Mouse (Mus musculus): ENCODE measurements around the gene Cept1. TPM values are rescaled to one million over a fixed set of nuclear protein-coding genes. Genes with fewer than 3 reads are reported as not detected.

Cept1 gene
- total RNA-seq, 2 experiments from 2014 or later: 42.3 to 50.4 TPM

GRCm38 (mm10) chr3:106490239-106490638 is 57.4 kb downstream of the Cept1 start:
- Histone ChIP-seq H3K4me3 (no peak overlapping the region), H3K27ac (no peak overlapping the region)
- no peak for TF ChIP-seq CTCF (conservative IDR thresholded peaks at IDR 0.05)
- DNase-seq (ENCODE audit: low spot score in 2 of 2): no peak

- no peak for TF ChIP-seq CTCF (conservative IDR thresholded peaks at IDR 0.05)
- no peak overlapping the region for H3K27ac ChIP-seq
- DNase-seq (ENCODE audit: low spot score in 2 of 2): no peak
- no peak overlapping the region for H3K4me3 ChIP-seq
Measured at GRCm38 (mm10) chr3:106487551-106487950, 60.1 kb downstream of the Cept1 start.

GRCm38 (mm10) chr3:106485810-106486209 is 61.8 kb downstream of the Cept1 start:
- Histone ChIP-seq H3K4me3 (no peak overlapping the region), H3K27ac (no peak overlapping the region)
- DNase-seq (ENCODE audit: low spot score in 2 of 2): no peak
- TF ChIP-seq CTCF (conservative IDR thresholded peaks at IDR 0.05): no peak

- DNase-seq (ENCODE audit: low spot score in 2 of 2): no peak
- H3K27ac ChIP-seq: no peak overlapping the region
- no peak overlapping the region for H3K4me3 ChIP-seq
- no peak for TF ChIP-seq CTCF (conservative IDR thresholded peaks at IDR 0.05)
Measured at GRCm38 (mm10) chr3:106484861-106485260, 62.7 kb downstream of the Cept1 start.

- TF ChIP-seq CTCF (conservative IDR thresholded peaks at IDR 0.05): no peak
Measured at GRCm38 (mm10) chr3:106483796-106484405, 63.7 kb downstream of the Cept1 start.

GRCm38 (mm10) chr3:106483297-106483696 is 64.3 kb downstream of the Cept1 start:
- no peak overlapping the region for H3K4me3 ChIP-seq
- DNase-seq (ENCODE audit: low spot score in 2 of 2): no peak
- no peak overlapping the region for H3K27ac ChIP-seq
- no peak for TF ChIP-seq CTCF (conservative IDR thresholded peaks at IDR 0.05)

More at GRCm38 (mm10) chr3:106483796-106484405, 63.7 kb downstream of the Cept1 start:
- Histone ChIP-seq H3K4me3 (no peak overlapping the region), H3K27ac (no peak overlapping the region)
- DNase-seq (ENCODE audit: low spot score in 2 of 2): no peak

- no peak for DNase-seq (ENCODE audit: low spot score in 2 of 2)
Measured at GRCm38 (mm10) chr3:106482281-106483081, 65.1 kb downstream of the Cept1 start, which contains the start of gene Dennd2d. Gene Dennd2d, plus strand, starts transcription at chr3:106482405.

GRCm38 (mm10) chr3:106476863-106477262 is 70.7 kb downstream of the Cept1 start:
- Histone ChIP-seq H3K4me3 (no peak overlapping the region), H3K27ac (no peak overlapping the region)
- no peak for TF ChIP-seq CTCF (conservative IDR thresholded peaks at IDR 0.05)
- no peak for DNase-seq (ENCODE audit: low spot score in 2 of 2)

More at GRCm38 (mm10) chr3:106482281-106483081, 65.1 kb downstream of the Cept1 start, which contains the start of gene Dennd2d:
- H3K4me3 ChIP-seq: peak within 1 kb of the TSS; percentile 58
- H3K27ac ChIP-seq: no peak within 1 kb of the TSS
- TF ChIP-seq CTCF (conservative IDR thresholded peaks at IDR 0.05): peak; percentile 38

GRCm38 (mm10) chr3:106474210-106474609 is 73.4 kb downstream of the Cept1 start:
- no peak for TF ChIP-seq CTCF (conservative IDR thresholded peaks at IDR 0.05)
- no peak overlapping the region for H3K27ac ChIP-seq
- H3K4me3 ChIP-seq: no peak overlapping the region
- no peak for DNase-seq (ENCODE audit: low spot score in 2 of 2)

GRCm38 (mm10) chr3:106464750-106465149 is 82.9 kb downstream of the Cept1 start:
- TF ChIP-seq CTCF (conservative IDR thresholded peaks at IDR 0.05): no peak
- no peak for DNase-seq (ENCODE audit: low spot score in 2 of 2)
- no peak overlapping the region for H3K27ac ChIP-seq
- no peak overlapping the region for H3K4me3 ChIP-seq

- no peak for DNase-seq (ENCODE audit: low spot score in 2 of 2)
- no peak overlapping the region for H3K4me3 ChIP-seq
- no peak for TF ChIP-seq CTCF (conservative IDR thresholded peaks at IDR 0.05)
- no peak overlapping the region for H3K27ac ChIP-seq
Measured at GRCm38 (mm10) chr3:106462493-106462892, 85.1 kb downstream of the Cept1 start.

GRCm38 (mm10) chr3:106462059-106462470 is 85.5 kb downstream of the Cept1 start:
- DNase-seq (ENCODE audit: low spot score in 2 of 2): no peak
- H3K27ac ChIP-seq: no peak overlapping the region
- no peak overlapping the region for H3K4me3 ChIP-seq
- TF ChIP-seq CTCF (conservative IDR thresholded peaks at IDR 0.05): no peak

GRCm38 (mm10) chr3:106457298-106457869 is 90.2 kb downstream of the Cept1 start:
- TF ChIP-seq CTCF (conservative IDR thresholded peaks at IDR 0.05): no peak
- no peak for DNase-seq (ENCODE audit: low spot score in 2 of 2)
- Histone ChIP-seq H3K27ac (no peak overlapping the region), H3K4me3 (no peak overlapping the region)
